Mouse (Mus musculus) gastrocnemius, adult 2 months (tissue): ENCODE results near the gene Pycard. TPM values are rescaled to one million over a fixed set of nuclear protein-coding genes. Genes with fewer than 3 reads are reported as not detected.
"Not testable (repeated sequence)": the region's sequence is repeated elsewhere in the genome, so short reads cannot be mapped to it uniquely, and the experiment has no call there.

Experiments used
- DNase-seq: peaks from one replicate; pipeline ENCODE4 v3.0.0; 2022
- H3K27ac ChIP-seq: fragments of 200-600 bp; 2 replicates; pipeline ENCODE4 v1.8.1; 2022; ENCODE audit warnings: mild to moderate bottlenecking
- H3K4me3 ChIP-seq: fragments of 200-600 bp; 2 replicates; pipeline ENCODE4 v1.8.1; 2022; ENCODE audit warnings: mild to moderate bottlenecking, moderate library complexity
- CTCF ChIP-seq: fragments of 200-600 bp; IDR thresholded peaks from 2 replicates; pipeline ENCODE4 v1.8.1; 2022; ENCODE audit warnings: antibody characterized with exemption, mild to moderate bottlenecking, moderate library complexity
- intact Hi-C: fragments of 180-260 bp; cut with DNase I; formaldehyde crosslinking; loops from one replicate; pipeline ENCODE4 v1.15.1; 2025
- total RNA-seq, 2 experiments: library from RNA; stranded (reverse); gene quantifications; 2 replicates each; pipeline ENCODE4 v1.2.3; 2021

The Pycard gene
- total RNA-seq, 2 experiments from 2014 or later, result 0.38 to 0.89 TPM

DNA sequence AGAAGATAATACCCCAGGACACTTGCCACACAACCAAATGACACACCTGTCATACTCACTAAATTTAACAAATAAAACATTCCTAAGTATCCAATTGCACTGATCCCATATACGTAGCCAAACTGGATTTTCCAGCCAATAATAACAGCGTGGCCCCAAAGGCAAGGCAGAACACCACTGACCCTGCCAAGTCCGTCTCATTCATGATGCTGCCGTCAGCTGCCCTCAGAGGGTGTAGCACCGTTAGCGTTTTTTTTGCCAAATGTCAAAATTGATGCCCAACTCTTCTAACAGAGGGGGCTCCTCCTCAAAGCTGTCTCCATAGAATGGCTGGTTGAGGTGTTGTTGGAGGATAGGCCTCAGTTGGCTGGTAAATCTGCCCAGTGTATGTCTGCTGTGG is 23.0 kb upstream of the Pycard start:
- peak; percentile 29 for DNase-seq
- Histone ChIP-seq H3K27ac (peak overlapping the region; percentile 63), H3K4me3 (no peak overlapping the region)
- TF ChIP-seq CTCF, result no peak
- intact Hi-C loops, result no loop called here

DNA sequence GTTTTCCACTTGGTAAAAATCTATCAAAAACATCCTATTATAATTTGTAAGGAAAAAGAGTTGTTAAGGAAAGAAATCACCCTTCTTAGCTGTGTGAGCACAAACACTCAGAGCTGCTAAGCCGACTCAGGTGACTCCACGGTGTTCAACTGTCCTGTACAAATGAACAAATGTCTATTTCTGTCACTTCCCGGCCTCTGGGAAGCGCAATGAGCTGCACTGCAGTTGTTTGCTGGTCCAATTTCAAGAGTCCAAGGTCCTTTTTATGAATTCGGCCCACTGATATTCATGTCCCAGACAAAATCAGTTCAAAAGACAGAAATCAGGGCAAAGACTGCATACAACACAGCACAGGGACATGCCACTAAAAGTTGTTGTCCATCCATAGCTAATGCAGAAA is 22.5 kb upstream of the Pycard start:
- H3K27ac ChIP-seq, result peak overlapping the region; percentile 63
- intact Hi-C loops, H3K4me3 ChIP-seq, DNase-seq: not testable (repeated sequence)

DNA sequence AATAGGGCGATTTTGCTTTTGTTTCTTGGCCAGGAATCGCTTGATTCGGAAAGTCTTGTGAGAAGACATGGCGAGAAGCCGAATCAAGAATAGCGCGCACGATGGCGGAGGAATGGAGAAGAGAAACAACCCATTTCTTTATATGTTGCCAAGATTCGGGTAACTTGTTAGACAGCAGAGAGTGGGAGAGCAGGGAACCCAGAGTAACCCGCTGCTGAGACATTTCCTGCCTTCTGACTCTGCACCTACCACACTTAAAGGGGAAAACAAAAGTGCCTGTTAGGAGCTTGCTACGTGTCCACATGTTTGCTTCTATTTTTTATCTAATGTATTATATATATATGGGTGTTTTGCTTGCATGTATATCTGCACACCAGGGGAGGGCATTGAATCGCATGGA is 19.4 kb upstream of the Pycard start:
- Histone ChIP-seq H3K27ac (no peak overlapping the region), H3K4me3 (no peak overlapping the region)
- DNase-seq, result no peak
- intact Hi-C loops, result no loop called here
- no peak for TF ChIP-seq CTCF

DNA sequence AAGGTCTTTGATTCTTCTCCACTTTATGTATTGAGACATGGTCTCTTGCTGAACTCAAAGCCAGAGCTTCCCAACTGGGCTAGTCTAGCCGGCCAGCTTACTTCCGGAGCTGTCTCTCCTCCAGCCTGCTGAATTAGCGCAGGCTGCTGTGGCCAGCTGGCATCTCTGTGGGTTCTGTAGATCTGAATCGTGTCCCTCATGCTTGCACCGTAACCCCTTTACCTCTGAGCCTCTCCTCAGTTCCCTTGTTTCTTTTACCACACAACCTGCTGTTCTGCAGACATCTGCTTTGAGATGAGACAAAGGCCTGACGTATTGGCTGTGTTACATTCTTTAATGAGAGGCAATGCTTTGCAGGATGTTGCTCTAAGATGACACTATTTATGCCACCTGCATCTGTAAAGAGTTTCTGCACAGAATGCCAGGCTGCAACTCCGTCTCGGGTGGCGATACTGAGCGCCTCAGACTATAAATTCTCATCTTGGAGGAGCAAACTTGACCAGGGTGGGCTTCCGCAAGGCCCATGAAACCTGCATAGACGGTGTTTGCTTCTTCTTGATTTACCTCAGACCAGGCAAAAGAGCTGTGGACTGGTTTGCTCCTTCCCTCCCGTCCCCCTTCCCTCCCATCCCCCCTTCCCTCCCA is 18.6 kb upstream of the Pycard start:
- DNase-seq, result no peak
- intact Hi-C loops, result no loop called here
- no peak for TF ChIP-seq CTCF
- Histone ChIP-seq H3K27ac (no peak overlapping the region), H3K4me3 (no peak overlapping the region)

DNA sequence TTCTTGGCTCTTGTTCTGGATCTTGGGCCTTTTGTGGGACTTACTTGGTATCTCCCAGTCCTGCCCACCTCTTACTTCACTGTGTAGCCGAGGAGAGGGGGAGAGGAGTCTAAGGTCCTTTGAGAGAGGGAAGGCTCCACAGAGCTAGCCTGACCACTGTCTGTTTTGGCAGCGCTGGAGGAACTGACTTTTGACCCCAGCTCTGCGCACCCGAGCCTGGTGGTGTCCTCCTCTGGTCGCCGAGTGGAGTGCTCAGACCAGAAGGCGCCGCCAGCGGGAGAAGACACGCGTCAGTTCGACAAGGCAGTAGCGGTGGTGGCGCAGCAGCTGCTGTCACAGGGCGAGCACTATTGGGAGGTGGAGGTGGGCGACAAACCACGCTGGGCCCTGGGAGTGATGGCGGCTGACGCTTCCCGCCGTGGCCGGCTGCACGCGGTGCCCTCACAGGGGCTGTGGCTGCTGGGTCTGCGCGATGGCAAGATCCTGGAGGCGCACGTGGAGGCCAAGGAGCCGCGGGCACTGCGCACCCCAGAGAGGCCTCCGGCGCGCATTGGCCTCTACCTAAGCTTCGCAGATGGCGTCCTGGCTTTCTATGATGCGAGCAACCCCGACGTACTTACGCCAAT is 16.2 kb upstream of the Pycard start:
- intact Hi-C loops, result no loop called here
- Histone ChIP-seq H3K4me3 (no peak overlapping the region), H3K27ac (no peak overlapping the region)
- no peak for TF ChIP-seq CTCF
- peak; percentile 29 for DNase-seq

DNA sequence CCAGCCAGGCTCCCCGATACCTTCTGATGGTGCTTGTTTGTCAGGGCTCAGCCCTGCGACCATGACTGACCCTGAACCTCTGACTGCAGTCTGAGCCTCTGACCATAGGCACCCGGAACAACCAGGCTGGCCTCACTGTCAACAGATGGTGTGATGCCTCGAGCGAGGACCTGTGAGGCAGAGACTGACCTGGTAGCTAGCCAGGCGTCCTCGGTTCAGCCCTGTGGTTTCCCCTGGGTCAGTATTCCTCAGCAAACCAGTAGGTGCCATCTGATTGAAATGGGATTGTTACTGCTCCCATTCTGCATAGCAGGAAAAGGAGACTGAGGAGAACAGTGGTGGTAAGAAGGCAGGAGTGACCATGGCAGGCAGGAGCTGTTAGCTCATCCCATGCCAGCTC is 12.5 kb upstream of the Pycard start:
- no peak overlapping the region for H3K27ac ChIP-seq
- peak overlapping the region; percentile 82 for H3K4me3 ChIP-seq
- intact Hi-C loops, result no loop called here
- no peak for TF ChIP-seq CTCF
- DNase-seq, result no peak

DNA sequence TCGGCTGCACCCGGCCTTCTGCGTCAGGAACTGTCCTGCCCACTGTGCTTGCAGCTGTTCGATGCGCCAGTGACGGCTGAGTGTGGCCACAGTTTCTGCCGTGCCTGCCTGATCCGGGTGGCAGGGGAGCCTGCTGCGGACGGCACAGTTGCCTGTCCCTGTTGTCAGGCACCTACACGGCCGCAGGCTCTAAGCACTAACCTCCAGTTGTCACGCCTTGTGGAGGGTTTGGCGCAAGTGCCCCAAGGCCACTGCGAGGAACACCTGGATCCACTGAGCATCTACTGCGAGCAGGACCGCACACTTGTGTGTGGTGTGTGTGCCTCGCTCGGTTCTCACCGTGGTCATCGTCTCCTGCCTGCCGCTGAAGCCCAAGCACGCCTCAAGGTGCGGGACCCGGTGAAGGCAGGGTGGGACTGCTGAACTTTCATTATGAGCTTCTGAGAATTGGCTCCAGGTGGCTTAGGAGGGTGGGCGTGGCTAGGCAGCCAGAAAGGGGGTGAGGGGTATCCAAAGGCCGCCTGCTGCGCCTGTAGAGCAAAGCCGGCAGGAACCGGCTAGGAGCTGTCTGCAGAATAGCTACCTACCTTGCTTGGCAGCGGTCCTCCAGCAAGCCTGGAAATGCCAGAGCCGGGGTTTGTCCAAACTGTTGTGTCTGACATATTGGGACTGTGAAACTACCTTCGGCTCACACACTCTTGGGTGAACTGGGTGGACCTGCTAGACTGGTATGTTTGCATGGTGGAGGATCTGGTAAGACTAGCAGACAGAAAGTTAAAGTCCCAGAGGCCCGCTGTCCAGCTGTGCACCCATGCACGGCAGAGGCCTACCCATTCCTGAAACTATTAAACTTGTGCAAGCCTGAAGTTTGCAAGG is 11.1 kb upstream of the Pycard start:
- Histone ChIP-seq H3K27ac (peak overlapping the region; percentile 96), H3K4me3 (peak overlapping the region; percentile 82)
- DNase-seq, result peak; percentile 85
- TF ChIP-seq CTCF, result no peak
- intact Hi-C loops, result no loop called here

DNA sequence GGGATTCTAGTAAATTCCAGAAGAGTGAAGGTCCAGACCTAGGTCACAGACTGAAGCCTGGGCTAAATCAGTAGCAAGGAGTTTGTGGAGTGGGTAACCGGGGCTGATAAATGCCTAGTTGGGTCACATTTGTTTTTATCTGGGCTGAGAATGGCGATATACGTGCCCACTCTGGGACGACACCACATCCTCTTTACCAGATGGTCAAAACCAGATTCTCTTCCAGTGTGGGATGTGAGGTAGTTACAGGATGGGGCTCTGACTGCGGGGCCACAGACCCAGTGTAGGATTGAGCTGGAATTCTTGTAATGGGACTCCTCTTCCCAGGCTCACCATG is 10.5 kb upstream of the Pycard start:
- intact Hi-C loops, result no loop called here
- H3K4me3 ChIP-seq, result peak overlapping the region; percentile 82
- H3K27ac ChIP-seq, result peak overlapping the region; percentile 96
- TF ChIP-seq CTCF, result no peak
- no peak for DNase-seq

DNA sequence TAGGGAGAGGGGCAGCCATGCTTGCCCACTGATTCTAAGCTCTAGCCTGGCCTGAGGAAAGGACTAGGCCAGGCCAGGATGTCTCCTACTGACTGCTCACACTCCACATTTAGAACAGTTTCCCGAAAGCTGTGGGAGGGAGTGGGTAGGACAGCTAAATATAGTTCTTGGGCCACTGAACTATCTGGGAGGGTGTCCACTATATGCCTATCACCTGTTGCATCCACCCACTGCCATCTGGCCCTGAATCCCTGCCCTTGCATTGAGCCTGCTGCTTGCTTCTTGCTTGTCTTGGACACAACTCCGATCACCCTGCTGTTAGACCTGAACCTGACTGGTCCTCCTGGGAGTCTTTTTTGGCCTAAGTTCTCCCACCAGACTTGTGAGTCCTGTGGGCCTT is 10.0 kb upstream of the Pycard start, which contains the start of gene Trim72:
Trim72 (plus strand) TSS at position 262 of the 400 bp plus-strand sequence.
- intact Hi-C loops, result no loop called here
- Histone ChIP-seq H3K4me3 (peak within 1 kb of the TSS; percentile 82), H3K27ac (peak within 1 kb of the TSS; percentile 96)
- no peak for TF ChIP-seq CTCF
- peak; percentile 84 for DNase-seq

DNA sequence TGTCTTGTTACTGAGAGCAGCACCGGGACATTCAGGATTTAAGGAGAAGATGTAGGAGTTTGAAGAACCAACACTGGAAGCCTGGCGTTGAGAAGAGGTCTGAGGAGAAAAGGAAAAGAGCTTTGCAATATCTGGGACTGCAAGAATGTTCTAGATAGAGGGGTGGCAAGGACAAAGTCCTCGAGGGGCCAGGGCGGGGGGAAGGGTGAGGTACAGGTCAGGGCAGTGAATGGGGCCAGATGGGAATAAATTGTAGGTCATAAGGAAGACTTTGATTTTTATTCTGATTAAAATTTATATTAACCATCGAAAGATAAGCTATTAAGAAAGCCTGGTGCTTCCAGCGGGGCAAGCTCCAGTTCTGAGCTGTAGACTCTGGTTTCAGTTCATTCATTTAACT is 9.4 kb upstream of the Pycard start:
- intact Hi-C loops, result no loop called here
- no peak for TF ChIP-seq CTCF
- H3K27ac ChIP-seq, result peak overlapping the region; percentile 96

DNA sequence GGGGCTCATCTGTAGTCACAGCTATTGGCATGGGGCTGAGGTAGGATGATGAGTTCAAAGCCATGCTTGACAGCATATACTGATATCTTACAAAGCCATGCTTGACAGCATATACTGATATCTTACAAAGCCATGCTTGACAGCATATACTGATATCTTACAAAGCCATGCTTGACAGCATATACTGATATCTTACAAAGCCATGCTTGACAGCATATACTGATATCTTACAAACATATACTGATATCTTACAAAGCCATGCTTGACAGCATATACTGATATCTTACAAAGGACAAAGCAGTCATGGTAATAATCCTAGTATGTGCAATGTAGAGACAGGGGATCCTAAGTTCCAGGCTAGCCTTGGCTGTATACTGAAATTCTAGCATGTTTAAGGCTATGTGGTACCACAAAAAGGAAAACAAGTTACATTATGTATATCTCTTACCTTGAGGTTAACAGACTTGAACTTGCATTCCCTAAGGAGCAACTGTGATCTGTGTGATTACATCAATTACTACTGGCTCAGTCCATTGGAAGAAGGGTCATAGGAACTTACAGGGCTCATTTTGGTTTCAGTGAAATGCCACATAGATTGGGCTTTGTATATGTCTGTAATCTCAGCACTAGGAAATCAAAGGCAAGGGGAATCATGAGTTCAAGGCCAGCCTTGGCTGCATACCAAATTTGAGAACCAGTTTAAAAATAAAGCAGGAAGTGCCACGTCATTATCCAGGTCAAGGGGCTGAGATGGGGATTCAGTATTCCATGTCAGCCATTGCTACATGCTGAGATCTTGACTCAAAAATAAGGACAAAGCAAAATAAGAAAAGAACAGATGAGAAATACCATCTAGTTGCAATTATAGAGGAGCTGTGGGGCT is 6.6 kb upstream of the Pycard start:
- no peak overlapping the region for H3K4me3 ChIP-seq
- TF ChIP-seq CTCF, result no peak
- H3K27ac ChIP-seq, result peak overlapping the region; percentile 71
- no peak for DNase-seq
- intact Hi-C loops, result no loop called here

More for the DNA sequence above, 9.4 kb upstream of the Pycard start:
- DNase-seq, result no peak
- H3K4me3 ChIP-seq, result no peak overlapping the region

DNA sequence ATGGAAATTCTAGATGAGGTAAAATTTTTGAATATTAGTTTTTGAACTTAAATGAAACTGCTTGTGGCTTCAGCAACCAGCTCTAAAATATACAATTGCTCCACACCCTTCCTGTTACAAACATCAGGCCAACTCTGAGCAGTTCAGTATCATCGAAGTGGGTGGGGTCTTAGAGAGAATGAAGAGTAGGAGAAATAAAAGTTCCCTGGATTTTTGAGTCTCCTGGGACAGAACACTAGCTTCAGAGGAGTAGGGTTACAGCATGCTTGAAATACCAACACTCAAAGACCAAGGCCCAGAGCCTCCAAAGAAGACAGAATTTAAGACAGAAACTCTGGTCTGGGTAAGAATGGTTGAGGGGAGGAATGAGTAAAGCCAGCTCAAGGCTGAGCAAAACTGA is 5.8 kb upstream of the Pycard start:
- Histone ChIP-seq H3K27ac (no peak overlapping the region), H3K4me3 (no peak overlapping the region)
- intact Hi-C loops, result no loop called here
- no peak for TF ChIP-seq CTCF
- DNase-seq, result no peak
